Comparison of ENCODE assay signal across 1 mouse cellular context in the genomic region with DNA sequence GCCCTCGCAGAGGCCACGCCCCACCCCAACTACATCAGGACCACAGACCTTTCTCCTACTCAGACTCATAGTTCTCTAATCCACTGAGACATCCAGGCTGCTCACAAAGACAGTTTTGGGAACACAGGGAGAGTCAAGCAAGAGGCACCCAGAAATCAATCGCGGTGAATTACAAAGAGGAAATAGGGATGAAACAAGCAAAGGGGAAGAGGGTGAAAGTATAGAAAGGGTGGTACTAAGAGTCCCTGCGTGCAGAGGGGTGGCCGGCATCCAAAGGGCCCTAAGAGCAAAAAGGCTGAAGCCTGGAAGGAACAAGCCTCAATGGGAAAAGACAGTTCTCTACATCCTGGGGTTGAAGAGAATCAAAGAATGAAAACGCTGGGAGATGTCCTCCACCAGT.
TF ChIP-seq lines count a peak whose summit lies in the region.

No protein-coding gene starts in this region.

TF ChIP-seq in CH12.LX, 34 proteins besides CTCF, POLR2A, EP300 and RAD21:
- no peak for TF ChIP-seq TCF12 (IDR thresholded peaks at IDR 0.05; ENCODE audit: low read depth, low read length)
- no peak for TF ChIP-seq SMC3 (IDR thresholded peaks at IDR 0.05; ENCODE audit: low read depth, low read length)
- TF ChIP-seq MEF2A (IDR thresholded peaks at IDR 0.05; ENCODE audit: borderline replicate concordance, low read depth, low read length) = no peak
- TF ChIP-seq ELF1 (IDR thresholded peaks at IDR 0.05; ENCODE audit: low read depth, low read length) = no peak
- no peak for TF ChIP-seq TBP (conservative IDR thresholded peaks at IDR 0.05; ENCODE audit: low read depth, low read length)
- no peak for TF ChIP-seq CHD1 (IDR thresholded peaks at IDR 0.05; ENCODE audit: low read depth, low read length)
- no peak for TF ChIP-seq MAZ (IDR thresholded peaks at IDR 0.05; ENCODE audit: low read depth, low read length)
- TF ChIP-seq E2F4 (IDR thresholded peaks at IDR 0.05; ENCODE audit: insufficient replicate concordance, low read depth, low read length) = no peak
- no peak for TF ChIP-seq ZMIZ1 (IDR thresholded peaks at IDR 0.05; ENCODE audit: low read depth, low read length)
- TF ChIP-seq JUN (IDR thresholded peaks at IDR 0.05; ENCODE audit: insufficient read depth, low read depth, low read length) = no peak
- TF ChIP-seq RCOR1 (conservative IDR thresholded peaks at IDR 0.05; ENCODE audit: low read depth, low read length) = no peak
- no peak for TF ChIP-seq NRF1 (IDR thresholded peaks at IDR 0.05; ENCODE audit: low read depth, low read length)
- TF ChIP-seq SIN3A (IDR thresholded peaks at IDR 0.05; ENCODE audit: low read length) = no peak
- TF ChIP-seq BHLHE40 (IDR thresholded peaks at IDR 0.05; ENCODE audit: low read depth, low read length) = no peak
- no peak for TF ChIP-seq MXI1 (IDR thresholded peaks at IDR 0.05; ENCODE audit: low read depth, low read length)
- TF ChIP-seq ZC3H11A (IDR thresholded peaks at IDR 0.05; ENCODE audit: low read depth, low read length) = no peak
- no peak for TF ChIP-seq MAX (IDR thresholded peaks at IDR 0.05; ENCODE audit: low read length)
- TF ChIP-seq ZKSCAN1 (IDR thresholded peaks at IDR 0.05; ENCODE audit: borderline replicate concordance, low read depth, low read length) = no peak
